Comparison of ENCODE assay signal across 14 mouse cellular contexts in the genomic region with DNA sequence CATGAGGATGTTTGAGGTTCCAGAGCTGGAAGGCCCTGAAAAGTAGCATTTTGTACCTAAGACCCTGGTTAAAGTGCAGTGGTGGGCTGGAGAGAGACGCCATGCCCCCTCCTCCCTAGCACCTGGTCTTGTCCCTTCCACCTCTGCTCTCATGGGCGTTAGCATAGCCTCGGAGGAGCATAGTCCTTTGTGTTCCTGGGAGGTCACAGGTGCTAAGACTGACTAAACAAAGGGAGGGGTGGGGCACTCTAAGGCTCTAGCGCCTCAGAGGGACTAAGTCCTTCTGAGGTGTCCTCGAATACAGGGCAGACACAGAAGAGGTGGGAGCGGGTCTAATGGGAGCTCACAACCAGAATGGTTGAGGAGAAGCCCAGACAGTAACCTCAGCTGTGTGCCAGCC. TPM values are rescaled to one million over a fixed set of nuclear protein-coding genes. Genes with fewer than 3 reads are reported as not detected.
ATAC-seq and TF ChIP-seq lines count a peak whose summit lies in the region.
"Had no signal": no experiment of that assay in that cellular context is flagged by ENCODE, and none has a peak within 500 bp of the region (broad histone marks: within the 10 kb centered on the region; RNA-seq: fewer than 3 reads in every experiment).

No protein-coding gene starts in this region.

- no peak overlapping the region for H3K9ac ChIP-seq in intestine, embryonic 15.5 days
- no peak overlapping the region for H3K9ac ChIP-seq in intestine, postnatal 0 days (ENCODE audit: low read depth, low read length)
- 0 out of 2 replicates have a peak overlapping the region, but pooled peaks have one; percentile 3 for H3K9ac ChIP-seq in midbrain, embryonic 13.5 days (replicated peaks)
- no peak overlapping the region for H3K9ac ChIP-seq in midbrain, embryonic 15.5 days
- 0 out of 2 replicates have a peak overlapping the region, but pooled peaks have one; percentile 4 for H3K9ac ChIP-seq in intestine, embryonic 16.5 days (ENCODE audit: low read depth, low read length)
- H3K9ac ChIP-seq: embryonic facial prominence, embryonic 15.5 days; hindbrain, embryonic 13.5 days had no signal

- no peak for TF ChIP-seq CTCF in intestine, postnatal 0 days (IDR thresholded peaks at IDR 0.05; ENCODE audit: low read depth)

- H3K4me3 ChIP-seq in intestine, embryonic 15.5 days (replicated peaks): no peak overlapping the region
- H3K4me3 ChIP-seq in intestine, postnatal 0 days (ENCODE audit: low read depth, low read length): no peak overlapping the region
- H3K4me3 ChIP-seq in midbrain, embryonic 13.5 days (replicated peaks): no peak overlapping the region
- no peak overlapping the region for H3K4me3 ChIP-seq in midbrain, embryonic 15.5 days
- H3K4me3 ChIP-seq in intestine, embryonic 16.5 days (ENCODE audit: low read length): no peak overlapping the region
- H3K4me3 ChIP-seq: embryonic facial prominence, embryonic 15.5 days; erythroblast, embryonic 14.5 days; forebrain, embryonic 10.5 days; heart, embryonic 10.5 days; hindbrain, embryonic 13.5 days had no signal

- WGBS in intestine, embryonic 15.5 days: 24% methylated on average over 6 of the region's 6 CpGs
- 16% methylated on average over 6 of the region's 6 CpGs for WGBS in intestine, postnatal 0 days
- 24% methylated on average over 6 of the region's 6 CpGs for WGBS in midbrain, embryonic 13.5 days
- 23% methylated on average over 6 of the region's 6 CpGs for WGBS in midbrain, embryonic 15.5 days
- WGBS in intestine, embryonic 16.5 days: 15% methylated on average over 6 of the region's 6 CpGs

- H3K27me3 ChIP-seq in intestine, embryonic 15.5 days (replicated peaks): no peaks in the 10 kb centered on the region
- H3K27me3 ChIP-seq in intestine, postnatal 0 days (replicated peaks; ENCODE audit: control insufficient read depth, insufficient read depth, low read length): no peaks in the 10 kb centered on the region
- no peaks in the 10 kb centered on the region; the same call in 1 of the 2 replicates for H3K27me3 ChIP-seq in midbrain, embryonic 13.5 days
- H3K27me3 ChIP-seq in midbrain, embryonic 15.5 days (replicated peaks): no peaks in the 10 kb centered on the region
- H3K27me3 ChIP-seq in intestine, embryonic 16.5 days (replicated peaks; ENCODE audit: control insufficient read depth, insufficient read depth, low read length): no peaks in the 10 kb centered on the region
- H3K27me3 ChIP-seq: embryonic facial prominence, embryonic 15.5 days; hindbrain, embryonic 13.5 days had no signal

- H3K27ac ChIP-seq in intestine, embryonic 15.5 days: no peak overlapping the region
- no peak overlapping the region for H3K27ac ChIP-seq in intestine, postnatal 0 days (ENCODE audit: low read depth, low read length)
- no peak overlapping the region for H3K27ac ChIP-seq in midbrain, embryonic 13.5 days
- no peak overlapping the region for H3K27ac ChIP-seq in midbrain, embryonic 15.5 days
- no peak overlapping the region for H3K27ac ChIP-seq in intestine, embryonic 16.5 days (ENCODE audit: low read length)
- H3K27ac ChIP-seq: embryonic facial prominence, embryonic 15.5 days; forebrain, embryonic 10.5 days; heart, embryonic 10.5 days; hindbrain, embryonic 13.5 days; hindbrain, postnatal 0 days had no signal

- peak; percentile 34 for ATAC-seq in intestine, embryonic 15.5 days
- ATAC-seq in intestine, postnatal 0 days: no peak
- ATAC-seq in midbrain, embryonic 13.5 days: no peak
- ATAC-seq in midbrain, embryonic 15.5 days (replicated peaks): no peak
- ATAC-seq in intestine, embryonic 16.5 days: peak; percentile 14; the same call in 1 of the 2 replicates
- ATAC-seq in cerebellum, adult (ENCODE audit: insufficient number of reproducible peaks, low FRiP score, low TSS enrichment): no peak
- ATAC-seq in CD4-positive, CD25-positive, alpha-beta regulatory T cell, adult 4 months: no peak
- ATAC-seq: forebrain, embryonic 14.5 days; hindbrain, postnatal 0 days had no signal

- no peaks in the 10 kb centered on the region for H3K36me3 ChIP-seq in intestine, embryonic 15.5 days
- 0 out of 2 replicates have a peak, but pooled peaks cover 6% of the 10 kb centered on the region for H3K36me3 ChIP-seq in intestine, postnatal 0 days (ENCODE audit: control insufficient read depth, insufficient read depth)
- peaks cover 41% of the 10 kb centered on the region for H3K36me3 ChIP-seq in midbrain, embryonic 13.5 days
- peaks cover 32% of the 10 kb centered on the region for H3K36me3 ChIP-seq in midbrain, embryonic 15.5 days (replicated peaks)
- H3K36me3 ChIP-seq in intestine, embryonic 16.5 days (ENCODE audit: control insufficient read depth, insufficient read depth, low read length): no peaks in the 10 kb centered on the region

- H3K9me3 ChIP-seq in intestine, embryonic 15.5 days: no peaks in the 10 kb centered on the region
- H3K9me3 ChIP-seq in intestine, postnatal 0 days (ENCODE audit: control insufficient read depth): no peaks in the 10 kb centered on the region
- no peaks in the 10 kb centered on the region for H3K9me3 ChIP-seq in midbrain, embryonic 13.5 days
- no peaks in the 10 kb centered on the region for H3K9me3 ChIP-seq in midbrain, embryonic 15.5 days
- no peaks in the 10 kb centered on the region for H3K9me3 ChIP-seq in intestine, embryonic 16.5 days (ENCODE audit: control insufficient read depth, low read length)
- H3K9me3 ChIP-seq: embryonic facial prominence, embryonic 15.5 days; forebrain, embryonic 10.5 days; heart, embryonic 10.5 days; hindbrain, embryonic 13.5 days had no signal

- no peaks in the 10 kb centered on the region for H3K4me1 ChIP-seq in intestine, embryonic 15.5 days (replicated peaks)
- no peaks in the 10 kb centered on the region for H3K4me1 ChIP-seq in intestine, postnatal 0 days (replicated peaks; ENCODE audit: control insufficient read depth, insufficient read depth, low read length)
- no peaks in the 10 kb centered on the region for H3K4me1 ChIP-seq in midbrain, embryonic 13.5 days (replicated peaks)
- H3K4me1 ChIP-seq in midbrain, embryonic 15.5 days: no peaks in the 10 kb centered on the region
- peaks cover 5% of the 10 kb centered on the region for H3K4me1 ChIP-seq in intestine, embryonic 16.5 days (ENCODE audit: control insufficient read depth, insufficient read depth, low read length)
- H3K4me1 ChIP-seq: embryonic facial prominence, embryonic 15.5 days; hindbrain, embryonic 13.5 days had no signal

- no peak overlapping the region for H3K4me2 ChIP-seq in intestine, embryonic 15.5 days (replicated peaks)
- H3K4me2 ChIP-seq in intestine, postnatal 0 days (replicated peaks; ENCODE audit: low read depth): no peak overlapping the region
- no peak overlapping the region for H3K4me2 ChIP-seq in midbrain, embryonic 13.5 days (replicated peaks)
- no peak overlapping the region for H3K4me2 ChIP-seq in midbrain, embryonic 15.5 days
- H3K4me2 ChIP-seq in intestine, embryonic 16.5 days (ENCODE audit: low read depth, low read length): no peak overlapping the region
- H3K4me2 ChIP-seq: embryonic facial prominence, embryonic 15.5 days; hindbrain, embryonic 13.5 days had no signal

RNA-seq across cellular contexts. Expression of a gene that starts 5.0 kb away (rescaled TPM):
- 693 and 768 TPM in 2 replicates for polyA plus RNA-seq in intestine, embryonic 15.5 days (2015; fragmentation: Nextera tagmentation; extraction: Ambion mirVana)
- polyA plus RNA-seq in intestine, postnatal 0 days (2015; fragmentation: Nextera tagmentation; extraction: Ambion mirVana): 519 and 548 TPM in 2 replicates
- polyA plus RNA-seq in midbrain, embryonic 13.5 days (2015; fragmentation: Nextera tagmentation; extraction: Ambion mirVana): 461 and 477 TPM in 2 replicates
- polyA plus RNA-seq in midbrain, embryonic 15.5 days (2015; fragmentation: Nextera tagmentation; extraction: Ambion mirVana): 322 and 332 TPM in 2 replicates
- 580 and 624 TPM in 2 replicates for polyA plus RNA-seq in intestine, embryonic 16.5 days (2015; fragmentation: Nextera tagmentation; extraction: Ambion mirVana)
- 1,000 to 10,000 TPM; 1,420 to 1,755 TPM for polyA plus RNA-seq in CD4-positive, CD25-positive, alpha-beta regulatory T cell, adult 4 months (2017; shearing (Covaris generic))

RNA-seq across cellular contexts. Expression of a gene that starts 14.2 kb away (rescaled TPM):
- 1.9 and 2.2 TPM in 2 replicates for polyA plus RNA-seq in intestine, embryonic 15.5 days (2015; fragmentation: Nextera tagmentation; extraction: Ambion mirVana)
- 0.95 and 1.7 TPM in 2 replicates for polyA plus RNA-seq in intestine, postnatal 0 days (2015; fragmentation: Nextera tagmentation; extraction: Ambion mirVana)
- 16.5 and 17.0 TPM in 2 replicates for polyA plus RNA-seq in midbrain, embryonic 13.5 days (2015; fragmentation: Nextera tagmentation; extraction: Ambion mirVana)
- polyA plus RNA-seq in midbrain, embryonic 15.5 days (2015; fragmentation: Nextera tagmentation; extraction: Ambion mirVana): 23.0 and 23.1 TPM in 2 replicates
- 1.6 and 2.0 TPM in 2 replicates for polyA plus RNA-seq in intestine, embryonic 16.5 days (2015; fragmentation: Nextera tagmentation; extraction: Ambion mirVana)
- 100 to 1,000 TPM; 102 to 158 TPM for polyA plus RNA-seq in CD4-positive, CD25-positive, alpha-beta regulatory T cell, adult 4 months (2017; shearing (Covaris generic))

RNA-seq across cellular contexts. Expression of a gene that starts 42.1 kb away (rescaled TPM):
- 30.5 and 31.5 TPM in 2 replicates for polyA plus RNA-seq in intestine, embryonic 15.5 days (2015; fragmentation: Nextera tagmentation; extraction: Ambion mirVana)
- polyA plus RNA-seq in intestine, postnatal 0 days (2015; fragmentation: Nextera tagmentation; extraction: Ambion mirVana): 22.3 and 23.8 TPM in 2 replicates
- 0.13 and 0.19 TPM in 2 replicates for polyA plus RNA-seq in midbrain, embryonic 13.5 days (2015; fragmentation: Nextera tagmentation; extraction: Ambion mirVana)
- polyA plus RNA-seq in midbrain, embryonic 15.5 days (2015; fragmentation: Nextera tagmentation; extraction: Ambion mirVana): 0.42 and 0.56 TPM in 2 replicates
- polyA plus RNA-seq in intestine, embryonic 16.5 days (2015; fragmentation: Nextera tagmentation; extraction: Ambion mirVana): 29.6 and 34.9 TPM in 2 replicates
- polyA plus RNA-seq in CD4-positive, CD25-positive, alpha-beta regulatory T cell, adult 4 months (2017; shearing (Covaris generic)): 1 to 10 TPM; 6.6 to 9.3 TPM

RNA-seq across cellular contexts. Expression of a gene that starts 42.3 kb away (rescaled TPM):
- polyA plus RNA-seq in intestine, embryonic 15.5 days (2015; fragmentation: Nextera tagmentation; extraction: Ambion mirVana): 11.9 and 12.1 TPM in 2 replicates
- polyA plus RNA-seq in intestine, postnatal 0 days (2015; fragmentation: Nextera tagmentation; extraction: Ambion mirVana): 5.1 and 5.4 TPM in 2 replicates
- 13.0 and 13.7 TPM in 2 replicates for polyA plus RNA-seq in midbrain, embryonic 13.5 days (2015; fragmentation: Nextera tagmentation; extraction: Ambion mirVana)
- 14.3 and 16.7 TPM in 2 replicates for polyA plus RNA-seq in midbrain, embryonic 15.5 days (2015; fragmentation: Nextera tagmentation; extraction: Ambion mirVana)
- polyA plus RNA-seq in intestine, embryonic 16.5 days (2015; fragmentation: Nextera tagmentation; extraction: Ambion mirVana): 11.8 and 13.0 TPM in 2 replicates
- 10 to 100 TPM; 25.7 to 44.3 TPM for polyA plus RNA-seq in CD4-positive, CD25-positive, alpha-beta regulatory T cell, adult 4 months (2017; shearing (Covaris generic))

Comparison
In these comparisons a context has a peak if more than half of its experiments do, and no peak if none do; other contexts are left out.
1. ATAC-seq: peak in intestine, embryonic 15.5 days (single experiment) and intestine, embryonic 16.5 days (single experiment); none in intestine, postnatal 0 days (single experiment), midbrain, embryonic 13.5 days (single experiment), midbrain, embryonic 15.5 days (single experiment), cerebellum, adult (single experiment) and CD4-positive, CD25-positive, alpha-beta regulatory T cell, adult 4 months (single experiment).
2. H3K9ac ChIP-seq: peak in midbrain, embryonic 13.5 days (single experiment) and intestine, embryonic 16.5 days (single experiment); none in intestine, embryonic 15.5 days (single experiment), intestine, postnatal 0 days (single experiment) and midbrain, embryonic 15.5 days (single experiment).